Mouse (Mus musculus) E14TG2a.4 (cell line): Measurements from ENCODE around the gene Ccl22.

Experiments used
- CTCF ChIP-seq: conservative IDR thresholded peaks from 2 replicates; pipeline ENCODE4 v1.5.1; 2014; ENCODE audit warnings: low read length
- POU5F1 ChIP-seq: IDR thresholded peaks from 2 replicates; pipeline ENCODE4 v1.6.1; 2014; ENCODE audit warnings: low read length, borderline replicate concordance

DNA sequence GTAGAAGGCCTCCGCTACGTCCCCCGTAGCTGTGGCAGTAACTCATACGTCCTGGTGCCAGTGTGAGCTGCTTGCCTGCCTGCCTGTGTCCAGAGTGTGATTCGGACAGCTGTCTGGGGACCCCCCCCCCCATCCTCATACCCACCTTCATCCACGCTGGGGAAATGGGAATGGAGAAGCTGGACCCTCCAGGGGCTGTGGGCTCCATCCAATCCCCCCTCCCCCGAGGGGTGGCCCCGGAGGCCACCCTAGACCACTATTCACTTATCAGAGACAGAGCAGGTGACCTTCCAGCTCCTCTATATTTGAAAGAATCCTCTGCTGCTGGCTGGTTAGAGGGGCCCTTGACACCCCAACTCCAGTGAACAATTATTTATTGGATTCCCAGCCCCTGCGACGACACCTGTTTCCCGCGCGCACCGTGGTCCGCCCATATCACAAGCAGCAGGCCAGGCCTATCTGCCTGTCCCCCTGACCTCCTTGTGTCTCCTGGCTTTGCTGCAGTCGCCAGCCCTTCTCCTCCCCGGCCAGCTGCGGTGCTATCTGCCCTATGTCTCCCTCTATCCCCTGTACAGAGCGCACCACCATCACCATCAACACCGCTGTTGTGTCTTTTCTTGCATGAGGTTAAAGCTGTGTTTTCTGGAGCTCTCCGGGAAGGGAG is 35.2 kb downstream of the Ccl22 start:
- no peak for TF ChIP-seq CTCF
- TF ChIP-seq POU5F1, result no peak
